Mouse (Mus musculus): ENCODE data around the gene 9130230L23Rik. TPM values are rescaled to one million over a fixed set of nuclear protein-coding genes. Genes with fewer than 3 reads are reported as not detected.

9130230L23Rik gene
- polyA plus RNA-seq (2015; fragmentation: Nextera tagmentation; extraction: Ambion mirVana): not detected in 2 replicates

DNA sequence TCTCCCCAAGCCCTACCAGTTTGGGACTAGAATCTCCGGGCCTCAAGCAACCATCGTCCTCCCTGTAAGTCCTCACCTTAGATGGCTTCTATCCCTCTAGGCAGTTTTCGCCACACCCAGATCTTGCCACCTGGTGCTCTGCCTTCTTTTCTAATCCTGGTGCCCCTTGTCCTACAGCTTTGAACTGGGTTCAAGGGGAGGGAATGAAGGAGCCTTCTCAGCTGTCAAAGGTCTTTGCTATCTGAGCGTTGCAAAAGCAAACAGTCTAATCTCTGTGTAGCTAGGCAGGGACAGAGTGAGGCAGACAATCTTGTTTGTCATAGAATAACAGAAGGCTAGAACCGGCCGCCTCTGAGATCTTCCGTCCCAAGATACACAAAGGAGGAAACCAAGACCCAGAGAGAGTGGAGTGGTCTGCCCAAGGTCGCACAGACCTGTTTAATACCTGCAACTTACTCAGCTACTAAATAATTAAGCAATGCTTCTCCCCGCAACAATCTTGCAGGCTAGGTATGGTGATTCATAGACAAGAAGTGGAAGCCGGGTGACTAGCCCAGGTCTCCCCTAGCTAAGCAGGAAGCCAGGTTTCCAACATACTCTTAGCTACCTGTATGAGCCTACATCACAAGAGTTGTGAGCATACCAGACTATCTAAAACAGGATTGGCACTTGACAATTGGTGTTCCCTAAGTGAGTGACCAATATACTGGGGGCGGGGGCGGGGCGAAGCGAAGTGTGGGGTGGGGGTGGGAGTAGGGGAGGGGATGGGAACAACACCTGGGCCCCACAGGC, at the start of gene 9130230L23Rik:
9130230L23Rik (minus strand) TSS at position 152 of the 792 bp plus-strand sequence.
- no peak within 1 kb of the TSS for H3K4me3 ChIP-seq
- no peaks in the 10 kb centered on the region for H3K36me3 ChIP-seq
- 75% methylated on average over 14 of the region's 14 CpGs for WGBS
- no peak within 1 kb of the TSS for H3K27ac ChIP-seq
- H3K9ac ChIP-seq: no peak within 1 kb of the TSS
- no peak for ATAC-seq (ENCODE audit: low FRiP score, low read depth)
- peaks cover 19% of the 10 kb centered on the region for H3K4me1 ChIP-seq
- H3K9me3 ChIP-seq: no peaks in the 10 kb centered on the region
- H3K4me2 ChIP-seq (replicated peaks): no peak within 1 kb of the TSS
- no peaks in the 10 kb centered on the region for H3K27me3 ChIP-seq

DNA sequence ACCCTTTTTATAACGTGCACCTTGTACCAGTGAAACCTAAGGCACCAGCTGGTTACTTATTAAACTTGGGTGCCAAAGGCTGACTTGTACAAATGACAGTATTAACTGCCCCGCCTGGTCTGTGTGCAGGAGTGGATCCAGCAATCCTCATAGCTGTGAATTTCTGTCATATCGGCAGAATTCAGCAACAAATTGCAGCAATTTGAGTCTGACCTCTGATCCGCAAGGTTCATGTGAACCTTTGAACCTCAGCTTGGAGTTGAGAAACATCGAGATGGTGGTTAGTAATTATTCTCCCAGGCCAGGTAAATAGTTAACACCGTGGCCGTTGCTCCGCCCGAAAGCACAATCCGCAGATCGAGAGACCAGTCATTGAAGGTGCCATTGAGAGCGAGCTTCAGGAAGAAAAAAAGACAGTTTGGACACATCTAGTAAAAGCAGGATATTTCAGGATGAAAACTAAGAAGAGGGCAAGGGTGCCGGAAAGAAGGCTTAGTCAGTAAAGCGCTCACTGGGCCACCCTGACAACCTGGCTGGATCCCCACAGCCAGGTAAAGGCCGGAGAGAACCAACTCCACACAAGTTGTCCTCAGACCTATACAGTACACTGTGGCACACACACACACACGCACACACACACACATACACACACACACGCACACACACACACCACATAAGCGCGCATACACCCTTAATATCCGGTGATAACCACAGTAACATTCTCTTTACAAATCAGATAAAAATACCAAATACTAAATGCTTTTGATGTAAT, 48.9 kb upstream of the 9130230L23Rik start:
- Histone ChIP-seq H3K9me3 (no peaks in the 10 kb centered on the region), H3K4me1 (peaks cover 7% of the 10 kb centered on the region), H3K4me2 (replicated peaks) (no peak overlapping the region), H3K36me3 (no peaks in the 10 kb centered on the region), H3K9ac (no peak overlapping the region), H3K27me3 (no peaks in the 10 kb centered on the region), H3K4me3 (no peak overlapping the region), H3K27ac (no peak overlapping the region)
- no peak for ATAC-seq (ENCODE audit: low FRiP score, low read depth)
- 85% methylated on average over 20 of the region's 20 CpGs for WGBS

DNA sequence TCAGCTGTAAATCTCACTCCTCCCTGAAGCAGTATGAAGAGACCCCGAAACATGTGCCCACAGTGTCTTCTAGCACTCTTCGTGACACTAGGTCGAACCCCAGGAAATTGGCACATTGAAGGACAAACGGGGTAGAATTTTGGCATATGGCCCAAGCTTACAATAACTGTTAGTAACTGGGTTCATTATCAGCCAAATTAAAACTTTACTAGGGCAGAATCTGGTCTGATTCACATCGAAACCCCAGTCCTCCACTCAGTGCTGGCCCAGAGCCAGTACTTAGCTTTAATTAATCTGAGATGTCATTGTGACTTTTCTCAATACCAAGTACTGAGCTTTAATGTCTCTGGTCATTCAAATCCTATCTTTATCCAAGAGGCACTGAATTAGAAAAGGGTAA, 46.8 kb upstream of the 9130230L23Rik start:
- H3K27me3 ChIP-seq: no peaks in the 10 kb centered on the region
- H3K4me1 ChIP-seq: peaks cover 7% of the 10 kb centered on the region
- H3K4me3 ChIP-seq: no peak overlapping the region
- no peak overlapping the region for H3K9ac ChIP-seq
- WGBS: 72% methylated on average over 5 of the region's 5 CpGs
- H3K36me3 ChIP-seq: no peaks in the 10 kb centered on the region
- H3K9me3 ChIP-seq: no peaks in the 10 kb centered on the region
- no peak for ATAC-seq (ENCODE audit: low FRiP score, low read depth)
- H3K27ac ChIP-seq: no peak overlapping the region
- no peak overlapping the region for H3K4me2 ChIP-seq (replicated peaks)

DNA sequence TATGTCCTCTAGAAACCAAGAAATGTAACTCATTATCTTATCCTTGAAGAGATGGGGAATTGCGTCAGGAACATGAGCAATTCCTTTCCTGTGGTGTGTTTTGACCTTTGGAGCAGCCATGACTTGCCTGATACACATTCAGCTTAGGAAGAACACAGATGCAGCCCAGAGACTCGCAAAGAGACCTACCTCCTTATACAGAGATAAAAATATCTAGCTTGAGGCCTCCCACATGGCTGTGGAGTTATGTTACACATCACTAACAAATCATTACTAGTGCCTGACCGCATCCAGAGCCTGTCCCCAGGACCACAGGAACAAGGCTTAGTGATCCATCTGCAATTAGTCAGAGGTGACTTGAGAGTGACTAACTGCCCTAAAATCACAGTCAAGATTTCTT, 42.3 kb upstream of the 9130230L23Rik start:
- H3K4me1 ChIP-seq: peaks cover 3% of the 10 kb centered on the region; the same call in 1 of the 2 replicates
- no peaks in the 10 kb centered on the region for H3K9me3 ChIP-seq
- H3K27ac ChIP-seq: no peak overlapping the region
- 74% methylated on average over 3 of the region's 3 CpGs for WGBS
- H3K36me3 ChIP-seq: no peaks in the 10 kb centered on the region
- no peaks in the 10 kb centered on the region for H3K27me3 ChIP-seq
- no peak overlapping the region for H3K4me2 ChIP-seq (replicated peaks)
- H3K9ac ChIP-seq: no peak overlapping the region
- no peak overlapping the region for H3K4me3 ChIP-seq
- ATAC-seq (ENCODE audit: low FRiP score, low read depth): no peak

DNA sequence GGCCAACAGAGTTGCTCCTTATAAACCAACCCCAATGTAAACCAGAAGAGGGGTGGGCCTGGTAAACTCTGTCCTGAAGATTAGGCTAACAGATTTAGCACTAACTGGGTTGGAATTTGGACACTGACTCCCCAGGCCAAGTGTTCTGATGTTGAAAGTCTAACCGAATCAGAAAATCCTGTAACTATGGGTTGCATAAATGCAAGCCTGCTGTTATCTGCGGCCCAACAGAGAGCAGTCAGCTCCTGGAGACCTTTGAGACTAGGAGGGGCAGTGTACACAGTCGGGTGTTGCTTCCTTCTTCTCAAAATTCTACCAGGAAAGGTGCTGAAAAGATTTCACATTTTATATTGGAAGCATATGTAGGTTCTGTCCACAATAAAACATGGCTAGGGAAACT, 39.8 kb upstream of the 9130230L23Rik start:
- no peak overlapping the region for H3K4me2 ChIP-seq (replicated peaks)
- no peaks in the 10 kb centered on the region for H3K27me3 ChIP-seq
- no peaks in the 10 kb centered on the region for H3K4me1 ChIP-seq
- H3K27ac ChIP-seq: no peak overlapping the region
- no peak overlapping the region for H3K4me3 ChIP-seq
- no peaks in the 10 kb centered on the region for H3K36me3 ChIP-seq
- no peaks in the 10 kb centered on the region for H3K9me3 ChIP-seq
- ATAC-seq (ENCODE audit: low FRiP score, low read depth): no peak
- 76% methylated on average over 3 of the region's 3 CpGs for WGBS
- H3K9ac ChIP-seq: no peak overlapping the region

DNA sequence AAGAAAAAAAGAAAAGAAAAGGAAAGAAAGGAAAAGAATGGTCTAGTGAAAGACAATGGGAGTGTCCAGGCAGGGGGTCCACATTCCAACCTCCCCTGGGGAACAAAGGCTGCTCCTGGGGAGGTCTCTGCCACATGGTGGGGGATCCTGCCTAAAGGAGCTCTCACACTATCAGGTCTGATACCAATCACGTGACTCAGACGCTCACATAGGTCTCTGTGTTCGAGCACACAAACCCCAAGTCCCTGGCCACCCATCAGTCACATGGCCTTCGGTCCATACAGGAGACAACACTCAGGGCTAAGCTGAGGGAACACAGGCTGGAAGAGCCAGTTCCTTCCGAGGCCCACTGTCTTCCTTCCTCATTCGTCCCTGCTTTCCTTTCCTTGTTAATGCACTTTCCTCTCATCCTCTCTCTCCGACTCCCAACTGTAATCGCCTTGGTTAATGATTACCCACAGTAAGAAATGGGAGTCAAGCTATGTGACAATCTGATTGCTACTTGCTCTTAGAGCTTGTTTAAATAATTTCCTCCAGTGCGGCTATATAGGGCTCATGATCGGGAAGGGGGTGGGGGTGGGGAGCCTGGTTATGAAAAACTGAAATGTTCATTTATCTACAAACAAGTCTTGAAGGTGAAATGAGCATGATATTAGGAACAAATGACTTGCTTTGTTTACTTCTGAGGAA, 38.7 kb upstream of the 9130230L23Rik start:
- Histone ChIP-seq H3K4me3 (no peak overlapping the region), H3K27ac (no peak overlapping the region), H3K36me3 (no peaks in the 10 kb centered on the region), H3K9me3 (no peaks in the 10 kb centered on the region), H3K9ac (no peak overlapping the region), H3K4me1 (no peaks in the 10 kb centered on the region), H3K4me2 (replicated peaks) (no peak overlapping the region), H3K27me3 (no peaks in the 10 kb centered on the region)
- no peak for ATAC-seq (ENCODE audit: low FRiP score, low read depth)
- whole genome bisulfite sequencing: 70% methylated on average over 10 of the region's 10 CpGs

DNA sequence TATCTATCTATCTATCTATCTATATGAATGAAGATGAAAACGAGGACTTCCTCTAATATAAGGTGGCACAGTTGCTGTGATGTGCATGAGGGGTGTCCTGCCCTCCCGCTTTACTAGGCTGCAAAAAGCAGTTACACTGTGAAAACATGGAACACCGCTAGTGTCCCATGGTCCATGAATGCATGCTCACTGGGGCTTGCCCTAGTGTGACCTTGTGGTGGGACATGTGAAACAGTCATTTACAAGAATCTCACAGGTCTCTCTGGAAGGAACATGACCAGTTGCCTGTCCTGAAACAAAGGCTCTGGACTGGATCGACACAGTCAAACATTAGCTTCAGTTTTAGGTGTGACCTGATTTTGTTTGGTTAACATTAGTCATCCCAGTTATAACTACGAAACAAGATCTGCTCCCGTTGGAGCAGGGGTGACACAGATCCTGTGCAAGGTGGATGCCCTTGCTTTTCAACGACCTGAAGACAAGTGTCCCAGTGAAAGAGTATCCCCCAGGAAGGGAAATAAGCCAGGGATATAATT, 36.7 kb upstream of the 9130230L23Rik start:
- WGBS: 82% methylated on average over 7 of the region's 7 CpGs
- no peak overlapping the region for H3K4me2 ChIP-seq (replicated peaks)

DNA sequence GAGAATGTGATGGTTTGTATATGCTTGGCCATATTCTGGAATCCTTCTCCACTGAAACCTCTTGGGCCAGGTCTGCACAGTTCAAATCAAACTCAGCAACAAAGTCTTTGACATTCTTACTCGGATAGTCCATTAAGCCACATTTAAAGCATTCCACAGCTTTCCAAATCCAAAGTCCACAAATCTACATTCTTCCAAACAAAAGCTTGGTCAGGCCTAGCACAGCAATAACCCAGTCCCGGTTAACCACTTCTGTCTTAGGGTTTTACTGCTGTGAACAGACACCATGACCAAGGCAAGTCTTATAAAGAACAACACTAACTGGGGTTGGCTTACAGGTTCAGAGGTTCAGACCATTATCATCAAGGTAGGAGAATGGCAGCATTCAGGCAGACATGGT, 35.7 kb upstream of the 9130230L23Rik start:
- no peak overlapping the region for H3K4me2 ChIP-seq (replicated peaks)
- H3K4me1 ChIP-seq: no peaks in the 10 kb centered on the region
- H3K9ac ChIP-seq: no peak overlapping the region
- 85% methylated on average over 2 of the region's 2 CpGs for WGBS
- H3K9me3 ChIP-seq: no peaks in the 10 kb centered on the region
- no peak for ATAC-seq (ENCODE audit: low FRiP score, low read depth)
- no peak overlapping the region for H3K4me3 ChIP-seq
- no peaks in the 10 kb centered on the region for H3K36me3 ChIP-seq
- no peak overlapping the region for H3K27ac ChIP-seq
- H3K27me3 ChIP-seq: no peaks in the 10 kb centered on the region

More for the DNA sequence above, 36.7 kb upstream of the 9130230L23Rik start:
- no peak overlapping the region for H3K4me3 ChIP-seq
- no peaks in the 10 kb centered on the region for H3K9me3 ChIP-seq
- H3K36me3 ChIP-seq: no peaks in the 10 kb centered on the region
- H3K27ac ChIP-seq: no peak overlapping the region
- no peaks in the 10 kb centered on the region for H3K27me3 ChIP-seq
- no peaks in the 10 kb centered on the region for H3K4me1 ChIP-seq
- no peak overlapping the region for H3K9ac ChIP-seq
- ATAC-seq (ENCODE audit: low FRiP score, low read depth): no peak

DNA sequence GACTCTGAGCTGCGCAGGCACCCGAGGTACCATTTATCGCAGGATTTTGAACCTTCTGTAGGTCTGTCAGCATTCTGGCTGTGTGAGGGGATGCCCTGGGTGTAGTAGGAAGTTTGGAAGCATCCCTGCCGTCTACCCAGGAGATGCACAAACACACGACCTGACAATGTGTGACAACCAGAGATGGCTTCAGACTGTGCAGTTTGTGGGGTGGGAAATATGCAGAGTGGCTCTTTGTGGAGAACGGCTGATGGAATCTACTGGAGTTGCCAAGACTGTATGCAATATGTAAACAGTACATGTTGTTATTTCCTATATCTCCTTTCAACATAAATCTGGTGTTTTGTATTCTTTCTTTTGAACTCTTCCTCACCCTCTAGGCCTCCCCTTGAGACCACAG, 33.0 kb upstream of the 9130230L23Rik start:
- Histone ChIP-seq H3K27me3 (no peaks in the 10 kb centered on the region), H3K9me3 (no peaks in the 10 kb centered on the region), H3K4me1 (peaks cover 5% of the 10 kb centered on the region; the same call in 1 of the 2 replicates), H3K9ac (no peak overlapping the region), H3K4me2 (replicated peaks) (no peak overlapping the region), H3K27ac (no peak overlapping the region), H3K4me3 (no peak overlapping the region), H3K36me3 (no peaks in the 10 kb centered on the region)
- 82% methylated on average over 6 of the region's 6 CpGs for WGBS
- ATAC-seq (ENCODE audit: low FRiP score, low read depth): no peak

DNA sequence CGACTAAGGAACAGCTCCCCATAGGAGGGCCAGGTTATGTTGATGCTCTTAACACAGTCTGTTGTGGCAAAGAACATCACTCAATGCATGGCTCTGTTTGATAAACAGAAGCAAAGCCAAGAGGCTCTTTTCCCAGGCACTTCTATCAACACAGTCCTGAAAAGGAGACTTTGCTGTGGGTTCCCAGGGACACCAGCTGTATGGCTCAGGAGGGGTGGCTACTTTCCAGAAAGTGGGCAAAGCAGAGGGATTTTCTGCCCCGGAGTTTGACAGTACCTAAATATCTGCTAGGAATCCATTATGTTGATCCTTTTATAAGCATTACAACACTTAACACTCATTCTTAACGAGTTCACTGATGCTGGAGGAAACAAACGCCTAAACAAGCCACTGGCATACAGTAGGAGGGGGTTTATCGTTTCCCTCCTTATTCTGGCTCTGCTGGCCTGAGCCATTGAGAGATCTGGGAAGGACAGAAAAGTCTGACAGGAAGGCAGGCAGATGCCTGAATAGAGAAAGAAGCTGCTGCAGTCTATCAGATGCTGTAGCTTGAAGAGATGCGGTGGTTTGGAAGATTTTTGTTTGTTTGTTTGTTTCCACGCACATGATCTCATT, 32.5 kb upstream of the 9130230L23Rik start:
- H3K27me3 ChIP-seq: no peaks in the 10 kb centered on the region
- no peak overlapping the region for H3K4me2 ChIP-seq (replicated peaks)
- no peak overlapping the region for H3K4me3 ChIP-seq
- H3K9me3 ChIP-seq: no peaks in the 10 kb centered on the region
- peaks cover 5% of the 10 kb centered on the region; the same call in 1 of the 2 replicates for H3K4me1 ChIP-seq
- H3K27ac ChIP-seq: no peak overlapping the region
- H3K36me3 ChIP-seq: no peaks in the 10 kb centered on the region
- 47% methylated on average over 7 of the region's 7 CpGs for WGBS
- no peak overlapping the region for H3K9ac ChIP-seq
- ATAC-seq (ENCODE audit: low FRiP score, low read depth): no peak

DNA sequence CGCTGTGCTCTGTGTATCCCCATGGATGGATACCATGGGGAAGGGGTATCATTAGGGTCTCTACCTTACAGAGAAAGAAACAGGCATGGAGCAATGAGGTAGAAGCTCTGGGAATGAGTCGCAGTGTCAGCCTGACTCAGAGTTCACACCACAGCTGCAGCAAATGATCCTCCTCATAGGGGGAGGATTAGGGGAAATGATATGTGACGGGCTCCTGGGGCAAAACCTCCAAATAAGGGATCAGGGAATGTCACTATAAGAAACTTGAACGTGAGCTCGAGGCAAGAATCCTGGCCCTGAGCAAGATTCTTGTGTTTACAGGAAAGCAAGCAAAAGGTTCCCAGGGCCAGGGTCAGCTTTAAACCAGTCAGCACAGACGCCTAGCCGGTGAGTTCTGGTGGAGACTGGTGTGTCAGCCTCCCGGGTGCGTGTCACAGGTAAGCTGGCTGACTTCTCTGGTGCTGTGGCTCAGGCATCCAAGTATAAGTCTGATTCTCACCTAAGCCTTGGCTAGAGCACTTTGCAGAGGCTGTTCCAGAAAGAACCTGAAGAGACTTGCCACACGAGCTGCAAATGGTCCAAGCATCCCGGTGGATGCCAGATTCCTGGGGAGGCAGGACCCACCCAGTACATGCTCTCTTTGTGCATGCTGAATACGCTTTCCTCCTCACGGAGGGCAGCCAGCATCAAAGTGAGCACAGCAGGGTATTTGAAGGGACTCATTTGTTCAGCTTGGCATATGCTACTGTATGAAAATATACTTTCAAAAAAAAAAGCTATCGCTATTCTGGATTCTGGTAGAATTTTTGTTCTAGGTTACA, 30.5 kb upstream of the 9130230L23Rik start:
- no peaks in the 10 kb centered on the region for H3K9me3 ChIP-seq
- H3K4me2 ChIP-seq (replicated peaks): no peak overlapping the region
- ATAC-seq (ENCODE audit: low FRiP score, low read depth): no peak
- no peak overlapping the region for H3K4me3 ChIP-seq
- no peaks in the 10 kb centered on the region for H3K36me3 ChIP-seq
- 57% methylated on average over 14 of the region's 14 CpGs for WGBS
- peaks cover 5% of the 10 kb centered on the region; the same call in 1 of the 2 replicates for H3K4me1 ChIP-seq
- H3K9ac ChIP-seq: no peak overlapping the region; the same call in 1 of the 2 replicates
- no peak overlapping the region for H3K27ac ChIP-seq
- H3K27me3 ChIP-seq: no peaks in the 10 kb centered on the region
